Mouse (Mus musculus) adrenal gland, postnatal 14 days (tissue): ENCODE measurements around the gene Adam12. TPM values are rescaled to one million over a fixed set of nuclear protein-coding genes. Genes with fewer than 3 reads are reported as not detected.

ENCODE experiments used
- DNase-seq: peaks from one replicate; pipeline ENCODE4 v3.0.0; 2021; ENCODE audit warnings: mixed read lengths
- microRNA-seq, 2 experiments: library from miRNA; unstranded; fragments of <30 nt; microRNA quantifications; one replicate each; pipeline ENCODE4 v1.2.0; 2021
- total RNA-seq: library from RNA; stranded (reverse); gene quantifications from 2 replicates; pipeline ENCODE4 v1.2.3, GENCODE M21; 2021

Adam12 gene
- total RNA-seq, 1 experiment from 2014 or later: 20.6 TPM

GRCm38 (mm10) chr7:133863151-133863550 is 368.8 kb downstream of the Adam12 start:
- peak; percentile 31 for DNase-seq

DNA sequence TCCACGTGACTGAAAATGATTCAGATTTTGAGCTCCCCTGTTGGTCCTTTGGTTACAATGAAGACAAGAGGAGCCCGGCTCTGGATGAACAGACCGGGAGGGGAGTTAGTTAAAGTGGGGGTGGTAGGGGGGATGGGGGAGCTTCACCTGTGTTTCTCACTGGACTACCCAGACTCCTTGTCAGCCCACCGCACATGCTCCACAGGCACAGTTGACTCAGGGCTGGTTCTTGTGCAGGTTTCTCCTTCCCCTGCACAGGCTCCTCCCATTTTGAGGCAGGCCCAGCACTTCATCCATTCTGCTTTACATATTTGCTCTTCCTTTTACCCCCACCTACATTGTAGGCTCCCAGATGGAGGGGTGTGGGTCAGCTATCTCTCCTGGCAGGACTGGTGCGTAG is 369.2 kb downstream of the Adam12 start:
- DNase-seq: no peak

- no peak for DNase-seq
These were observed 369.7 kb downstream of the Adam12 start for GRCm38 (mm10) chr7:133862233-133862632.

- no peak for DNase-seq
These were observed 372.4 kb downstream of the Adam12 start for GRCm38 (mm10) chr7:133859548-133859947.

DNA sequence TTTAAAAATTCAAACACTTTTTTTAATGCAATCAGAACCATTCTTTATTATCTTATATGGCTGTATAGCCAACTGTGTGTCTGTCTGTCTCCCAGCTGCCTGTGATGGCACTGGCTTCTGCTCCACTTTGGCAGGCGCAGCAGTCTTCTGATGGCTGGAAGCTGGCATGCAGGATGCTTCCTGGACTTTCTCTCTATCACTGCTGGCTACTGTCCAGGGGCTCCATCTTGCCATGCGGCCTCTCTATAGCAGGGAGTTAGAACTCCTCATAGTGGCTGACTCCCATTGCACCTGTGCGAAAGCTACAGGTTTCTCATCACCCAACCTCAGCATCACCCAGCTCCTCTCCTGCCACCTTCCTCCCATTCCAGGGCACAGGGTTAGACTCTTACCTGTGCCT is 373.4 kb downstream of the Adam12 start:
- DNase-seq: no peak

GRCm38 (mm10) chr7:133856278-133856677 is 375.7 kb downstream of the Adam12 start:
- DNase-seq: peak; percentile 82

- DNase-seq: no peak
These were observed 381.2 kb downstream of the Adam12 start for GRCm38 (mm10) chr7:133850735-133851134.

- DNase-seq: no peak
These were observed 383.8 kb downstream of the Adam12 start for GRCm38 (mm10) chr7:133848180-133848579.

DNA sequence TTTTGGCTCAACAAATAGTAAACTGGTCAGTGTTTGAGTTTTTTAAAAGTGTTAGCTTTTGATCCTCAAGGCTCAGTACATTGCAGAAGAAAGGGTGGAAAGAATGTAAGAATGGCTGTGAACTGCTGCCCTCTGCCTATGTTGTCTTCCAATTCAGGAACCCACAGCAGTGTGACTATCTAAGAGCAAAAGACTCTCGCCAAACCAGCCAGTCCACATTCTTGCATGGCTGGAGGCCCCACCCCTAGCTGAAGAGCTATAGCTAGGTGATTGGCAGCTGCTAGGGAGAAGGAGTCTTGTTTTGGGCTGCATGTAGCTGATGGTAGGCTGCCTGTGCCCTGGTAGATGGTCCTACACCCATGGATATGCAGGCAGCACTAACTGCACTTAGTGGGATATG is 384.8 kb downstream of the Adam12 start:
- no peak for DNase-seq

GRCm38 (mm10) chr7:133842079-133842478 is 389.9 kb downstream of the Adam12 start:
- DNase-seq: no peak

- no peak for DNase-seq
These were observed 392.4 kb downstream of the Adam12 start for GRCm38 (mm10) chr7:133839546-133839945.

Small RNA genes lying within 50 kb of the gene (microRNA-seq; reads per million reads assigned to microRNA genes)
- 0 reads per million in 2 experiments for gene Gm23631

Other genes starting within 250 kb of the Adam12 start
- 5.6 and 6.7 TPM in 2 replicates for gene D7Ertd443e, start 153.5 kb upstream of the Adam12 start, total RNA-seq